Mouse (Mus musculus): Measurements from ENCODE around the gene Spc24.

Spc24 gene

DNA sequence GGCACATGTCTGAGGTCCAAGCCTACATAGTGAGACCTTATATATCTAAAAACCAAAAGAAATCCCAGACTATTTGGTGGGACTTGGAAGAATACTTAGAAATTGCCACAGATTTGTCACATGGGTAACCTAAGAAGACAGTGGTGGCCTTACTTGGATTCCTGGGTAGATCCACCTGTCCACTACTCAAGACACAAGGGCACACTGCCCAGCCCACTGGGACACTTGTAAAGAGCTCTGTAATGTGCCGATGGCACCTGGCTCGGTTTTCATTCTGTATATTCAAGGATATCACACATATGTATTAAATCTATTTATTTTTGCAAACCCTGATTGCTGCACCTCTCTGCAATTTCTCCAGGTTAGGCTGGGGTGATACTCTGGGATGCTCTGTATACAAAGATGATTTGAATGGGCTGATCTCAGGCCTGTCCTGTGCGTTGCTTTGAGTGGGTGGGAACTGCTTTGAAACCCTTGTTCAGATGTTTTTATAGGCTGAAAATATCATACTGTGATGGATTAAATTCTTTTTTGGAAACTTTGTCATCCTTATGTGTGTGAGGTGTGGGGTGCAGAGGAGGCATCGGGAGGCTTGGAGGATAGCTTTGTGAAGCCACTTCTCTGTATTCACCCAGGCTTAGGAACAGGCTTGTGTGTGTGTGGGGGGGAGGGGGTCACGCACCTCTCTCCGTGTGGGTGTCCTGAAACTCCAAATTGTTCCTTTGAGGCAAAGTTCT lies 10.6 kb downstream of the Spc24 start:
- no peak for DNase-seq (ENCODE audit: extremely low spot score, low spot score)

DNA sequence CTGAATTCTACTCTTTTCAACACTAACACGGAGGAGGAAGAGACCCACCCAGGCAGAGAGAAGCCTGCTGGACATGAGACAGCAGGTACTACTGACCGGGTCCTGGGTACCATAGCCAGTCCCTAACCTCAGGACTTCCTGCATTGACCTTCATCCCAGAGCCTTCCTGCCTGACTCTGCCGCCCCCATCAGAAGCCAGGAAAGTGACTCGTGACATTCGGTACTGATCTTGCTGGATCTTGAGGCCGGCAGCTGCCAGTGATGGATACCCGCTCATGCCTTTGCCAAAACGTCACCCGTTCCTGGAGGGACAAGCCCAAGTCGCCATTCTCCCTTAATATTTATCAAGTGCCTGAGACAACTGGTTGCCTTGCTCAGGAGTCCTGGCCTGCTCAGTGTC lies 11.6 kb downstream of the Spc24 start:
- no peak for DNase-seq (ENCODE audit: extremely low spot score, low spot score)

DNA sequence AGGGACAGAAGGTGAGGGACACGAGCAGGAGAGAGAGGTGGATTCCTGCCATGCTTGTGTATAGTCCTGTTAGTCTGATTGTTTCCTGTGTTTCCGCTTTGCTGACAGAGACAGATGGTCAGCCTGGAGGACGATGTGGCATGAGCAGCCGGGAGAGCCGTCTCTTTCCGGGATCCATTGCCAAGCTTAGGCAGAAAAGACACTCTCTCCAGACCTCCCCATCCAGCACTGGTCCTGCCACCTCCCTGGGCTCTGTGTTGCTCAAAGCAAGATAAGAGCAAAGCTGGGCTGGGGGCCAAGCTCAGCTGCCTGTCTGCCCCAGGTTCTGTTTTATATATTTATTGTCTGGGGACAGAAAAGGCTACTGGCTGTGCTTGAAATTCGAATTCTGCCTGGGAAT lies 12.1 kb downstream of the Spc24 start:
- DNase-seq (ENCODE audit: extremely low spot score, low spot score), result no peak

DNA sequence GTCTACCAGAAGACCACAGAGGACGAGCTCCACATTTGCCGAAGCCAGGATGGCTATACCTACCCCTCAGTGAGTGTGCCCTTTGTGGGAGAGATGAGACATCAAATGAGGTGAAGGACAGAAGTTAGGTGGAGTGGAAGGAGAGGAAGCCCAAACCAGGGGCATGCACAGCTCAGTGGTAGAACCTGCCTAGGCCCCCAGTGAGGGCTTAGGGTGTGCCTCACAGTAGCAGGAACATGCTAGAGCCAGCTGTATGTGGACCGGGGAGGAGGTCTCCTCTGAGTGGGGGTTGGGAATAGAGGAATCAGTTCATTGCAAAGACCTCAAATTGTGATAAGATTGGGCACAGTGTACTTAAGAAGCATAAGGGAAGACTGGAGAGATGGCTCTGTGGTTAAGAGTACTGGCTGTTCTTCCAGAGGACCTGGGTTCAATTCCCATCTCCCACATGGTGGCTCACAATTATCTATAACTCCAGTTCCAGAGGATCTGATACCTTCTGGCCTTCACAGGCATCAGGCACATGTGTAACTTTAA lies 12.8 kb downstream of the Spc24 start:
- DNase-seq (ENCODE audit: extremely low spot score, low spot score), result no peak

DNA sequence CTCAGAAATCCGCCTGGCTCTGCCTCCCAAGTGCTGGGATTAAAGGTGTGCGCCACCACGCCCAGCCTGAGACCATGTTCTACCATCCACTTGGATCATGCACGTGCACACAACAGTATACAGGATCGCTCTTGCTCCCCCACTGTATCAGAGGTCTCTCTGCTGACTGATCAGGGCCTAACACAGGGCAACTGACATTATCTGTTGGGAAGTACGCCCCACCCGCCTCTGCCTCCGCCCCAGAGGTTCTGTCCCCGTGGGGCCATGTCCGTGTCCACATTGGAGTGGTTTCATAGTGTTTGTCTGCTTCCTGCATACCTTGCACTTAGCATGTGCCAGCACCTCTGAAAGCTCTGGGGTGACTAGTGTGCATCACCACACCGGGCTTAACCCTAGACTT lies 18.6 kb downstream of the Spc24 start:
- no peak for DNase-seq (ENCODE audit: extremely low spot score, low spot score)

DNA sequence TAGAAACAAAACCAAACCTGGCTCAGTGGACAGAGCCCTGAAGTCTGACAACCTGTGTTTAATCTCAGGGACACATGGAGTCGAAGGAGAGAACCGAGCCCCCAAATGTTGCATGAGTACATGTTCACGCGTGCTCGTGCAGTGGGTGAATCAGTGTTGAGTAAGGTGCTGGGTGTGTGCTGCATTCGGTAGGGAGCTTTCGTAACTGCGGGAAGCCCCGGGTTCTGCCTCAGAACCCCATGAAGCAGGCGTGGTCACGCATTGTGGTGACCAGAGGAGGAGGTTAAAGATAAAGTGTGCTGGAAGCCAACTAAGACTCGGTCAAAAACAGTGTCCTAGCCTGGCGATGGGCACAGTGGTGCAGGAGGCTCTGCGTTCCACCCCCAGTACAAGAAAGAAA lies 19.7 kb downstream of the Spc24 start:
- no peak for DNase-seq (ENCODE audit: extremely low spot score, low spot score)

DNA sequence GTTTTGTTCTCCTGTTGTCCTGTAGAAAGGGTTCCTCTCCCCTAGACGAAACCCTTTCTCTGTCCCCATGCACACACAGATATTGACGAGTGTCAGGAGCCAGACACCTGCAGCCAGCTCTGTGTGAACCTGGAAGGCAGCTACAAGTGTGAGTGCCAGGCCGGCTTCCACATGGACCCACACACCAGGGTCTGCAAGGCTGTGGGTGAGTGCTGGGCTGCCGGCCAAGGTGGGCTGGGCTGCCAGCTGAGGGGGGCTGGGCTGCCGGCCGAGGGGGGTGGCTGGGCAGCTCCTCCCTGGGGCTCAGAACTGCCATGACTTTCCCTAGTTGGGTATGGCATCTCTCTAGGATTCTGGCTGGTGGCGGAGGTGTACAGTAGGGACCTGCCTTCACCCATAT lies 21.3 kb downstream of the Spc24 start:
- no peak for DNase-seq (ENCODE audit: extremely low spot score, low spot score)

DNA sequence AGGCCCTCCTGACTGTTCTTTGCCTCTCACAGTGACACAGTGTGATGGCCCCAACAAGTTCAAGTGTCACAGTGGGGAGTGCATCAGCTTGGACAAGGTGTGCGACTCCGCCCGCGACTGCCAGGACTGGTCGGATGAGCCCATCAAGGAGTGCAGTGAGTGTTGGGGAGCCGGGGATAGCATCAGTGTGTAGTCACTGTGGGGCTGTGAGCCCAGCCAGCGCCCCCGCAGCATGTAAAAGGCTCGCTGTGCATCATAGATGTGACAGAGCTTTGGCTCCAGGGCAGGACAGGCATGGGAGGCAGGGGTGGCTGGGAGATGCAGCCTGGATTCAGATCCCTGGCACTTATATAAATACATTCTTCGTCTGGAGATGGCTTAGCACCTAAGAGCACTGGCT lies 22.9 kb downstream of the Spc24 start:
- DNase-seq (ENCODE audit: extremely low spot score, low spot score), result no peak

DNA sequence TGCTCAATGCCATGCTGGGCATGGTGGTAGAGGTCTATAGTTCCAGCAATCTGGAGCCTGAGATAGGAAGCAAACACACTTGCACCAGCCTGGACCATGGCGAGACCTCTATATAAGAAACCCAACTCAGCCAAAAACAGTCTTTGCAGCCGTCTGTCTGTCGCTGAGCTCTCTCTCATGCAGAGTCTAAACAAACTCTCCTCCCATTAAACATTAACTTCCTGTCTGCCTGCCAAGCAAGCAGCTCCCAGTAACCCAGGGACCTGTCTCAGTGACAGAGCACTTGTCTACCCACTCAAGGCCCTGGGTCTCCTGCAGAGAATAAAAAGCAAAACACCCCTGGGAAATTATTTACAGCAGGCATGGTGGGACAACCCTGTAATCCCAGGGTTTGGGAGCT lies 23.5 kb downstream of the Spc24 start:
- DNase-seq (ENCODE audit: extremely low spot score, low spot score), result no peak

DNA sequence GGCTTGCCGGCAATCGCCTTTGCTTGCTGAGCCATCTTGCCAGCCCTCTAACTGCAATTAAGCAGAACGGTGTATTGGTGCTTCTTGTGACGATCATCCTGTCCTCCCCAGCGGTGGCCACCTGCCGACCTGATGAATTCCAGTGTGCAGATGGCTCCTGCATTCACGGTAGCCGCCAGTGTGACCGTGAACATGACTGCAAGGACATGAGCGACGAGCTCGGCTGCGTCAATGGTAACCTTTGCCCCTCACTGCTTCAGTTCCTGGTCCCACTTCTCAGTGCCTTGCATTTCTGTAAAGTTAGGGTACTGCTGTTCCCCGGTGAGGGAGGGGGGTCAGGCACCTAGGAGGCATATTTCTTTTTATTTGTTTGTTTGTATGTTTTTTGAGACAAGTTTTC lies 25.0 kb downstream of the Spc24 start:
- DNase-seq (ENCODE audit: extremely low spot score, low spot score), result no peak

DNA sequence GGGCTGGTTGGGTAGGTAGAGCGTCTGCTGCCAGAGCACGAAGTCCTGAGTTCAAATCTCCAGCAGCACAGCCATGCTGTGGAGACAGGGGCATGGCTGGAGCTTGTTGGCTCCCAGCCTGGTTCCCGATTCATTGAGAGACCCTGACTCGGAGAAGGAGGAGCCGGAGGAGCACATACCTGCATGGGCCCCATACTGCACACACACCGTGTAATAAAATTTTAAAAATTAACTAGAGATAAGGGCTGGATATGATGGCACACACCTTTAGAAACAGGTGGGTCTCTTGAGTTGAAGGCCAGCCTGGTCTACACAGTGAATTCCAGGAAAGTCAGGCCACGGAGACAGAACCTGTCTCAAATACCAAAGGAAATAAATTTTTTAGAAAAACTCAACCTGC lies 26.1 kb downstream of the Spc24 start:
- no peak for DNase-seq (ENCODE audit: extremely low spot score, low spot score)

DNA sequence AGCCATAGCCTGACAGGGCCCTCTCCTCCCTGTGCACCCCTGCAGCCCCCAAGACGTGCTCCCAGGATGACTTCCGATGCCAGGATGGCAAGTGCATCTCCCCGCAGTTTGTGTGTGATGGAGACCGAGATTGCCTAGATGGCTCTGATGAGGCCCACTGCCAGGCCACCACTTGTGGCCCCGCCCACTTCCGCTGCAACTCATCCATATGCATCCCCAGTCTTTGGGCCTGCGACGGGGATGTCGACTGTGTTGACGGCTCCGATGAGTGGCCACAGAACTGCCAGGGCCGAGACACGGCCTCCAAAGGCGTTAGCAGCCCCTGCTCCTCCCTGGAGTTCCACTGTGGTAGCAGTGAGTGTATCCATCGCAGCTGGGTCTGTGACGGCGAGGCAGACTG lies 26.7 kb downstream of the Spc24 start:
- no peak for DNase-seq (ENCODE audit: extremely low spot score, low spot score)

DNA sequence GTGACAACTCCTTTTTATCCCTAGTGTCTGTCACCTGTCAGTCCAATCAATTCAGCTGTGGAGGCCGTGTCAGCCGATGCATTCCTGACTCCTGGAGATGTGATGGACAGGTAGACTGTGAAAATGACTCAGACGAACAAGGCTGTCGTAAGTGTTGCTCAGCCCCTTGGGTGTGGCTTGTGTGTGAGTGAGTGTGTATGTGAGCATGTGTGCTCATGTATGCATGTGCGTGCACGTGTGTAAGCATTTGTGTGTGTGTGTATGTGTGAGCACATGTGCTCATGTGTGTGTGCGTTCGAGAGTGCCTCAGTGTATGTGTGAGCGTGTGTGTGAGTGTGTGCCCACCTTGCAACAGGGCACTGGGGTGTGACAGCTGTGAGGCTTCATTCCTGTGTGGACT lies 27.8 kb downstream of the Spc24 start:
- DNase-seq (ENCODE audit: extremely low spot score, low spot score), result no peak

DNA sequence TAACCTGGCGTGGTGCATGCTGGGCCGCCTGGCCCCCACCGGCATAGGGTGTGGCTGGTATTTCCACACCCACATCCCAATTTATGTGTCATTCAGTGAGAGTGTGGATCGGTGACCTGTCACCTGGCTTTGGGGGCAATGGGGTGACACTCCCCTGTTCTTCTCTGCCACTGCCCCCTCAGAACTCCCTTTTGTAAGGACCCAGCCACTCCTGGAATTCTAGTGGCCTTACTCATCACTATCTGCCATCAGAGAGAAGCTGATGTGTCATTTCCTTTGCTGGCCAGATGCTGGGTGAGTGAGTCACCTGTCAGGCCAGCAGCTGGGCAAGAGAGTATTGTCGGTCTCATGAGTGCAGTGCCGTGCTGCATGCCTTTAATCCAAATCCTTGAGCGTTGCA lies 30.8 kb downstream of the Spc24 start:
- no peak for DNase-seq (ENCODE audit: extremely low spot score, low spot score)

DNA sequence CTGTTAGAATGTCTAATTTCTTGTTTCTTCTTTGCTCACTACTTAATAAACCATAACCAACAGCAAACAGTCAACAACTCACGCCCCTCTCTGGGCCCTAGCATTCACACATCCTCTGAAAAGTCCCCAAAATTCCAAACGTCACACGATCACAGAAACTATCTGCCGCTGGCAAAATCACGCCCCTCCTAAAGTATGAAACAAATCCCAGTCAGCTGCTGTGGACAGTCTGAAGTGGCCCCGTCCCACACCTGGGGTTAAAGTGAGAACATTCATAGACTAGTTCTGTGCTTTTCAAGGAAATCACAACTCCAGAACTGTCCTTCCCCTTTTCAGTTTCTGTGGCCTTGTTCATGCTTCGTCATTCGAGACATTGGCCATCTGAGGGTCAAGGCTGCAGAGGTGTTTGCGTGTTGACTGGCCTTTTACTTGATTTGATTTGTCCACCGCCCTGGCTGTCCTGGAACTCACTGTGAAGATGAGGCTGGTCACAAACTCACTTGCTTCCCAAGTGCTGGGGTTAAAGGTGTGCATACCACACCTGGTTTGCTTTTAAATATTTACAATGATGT lies 31.8 kb downstream of the Spc24 start:
- DNase-seq (ENCODE audit: extremely low spot score, low spot score), result no peak

DNA sequence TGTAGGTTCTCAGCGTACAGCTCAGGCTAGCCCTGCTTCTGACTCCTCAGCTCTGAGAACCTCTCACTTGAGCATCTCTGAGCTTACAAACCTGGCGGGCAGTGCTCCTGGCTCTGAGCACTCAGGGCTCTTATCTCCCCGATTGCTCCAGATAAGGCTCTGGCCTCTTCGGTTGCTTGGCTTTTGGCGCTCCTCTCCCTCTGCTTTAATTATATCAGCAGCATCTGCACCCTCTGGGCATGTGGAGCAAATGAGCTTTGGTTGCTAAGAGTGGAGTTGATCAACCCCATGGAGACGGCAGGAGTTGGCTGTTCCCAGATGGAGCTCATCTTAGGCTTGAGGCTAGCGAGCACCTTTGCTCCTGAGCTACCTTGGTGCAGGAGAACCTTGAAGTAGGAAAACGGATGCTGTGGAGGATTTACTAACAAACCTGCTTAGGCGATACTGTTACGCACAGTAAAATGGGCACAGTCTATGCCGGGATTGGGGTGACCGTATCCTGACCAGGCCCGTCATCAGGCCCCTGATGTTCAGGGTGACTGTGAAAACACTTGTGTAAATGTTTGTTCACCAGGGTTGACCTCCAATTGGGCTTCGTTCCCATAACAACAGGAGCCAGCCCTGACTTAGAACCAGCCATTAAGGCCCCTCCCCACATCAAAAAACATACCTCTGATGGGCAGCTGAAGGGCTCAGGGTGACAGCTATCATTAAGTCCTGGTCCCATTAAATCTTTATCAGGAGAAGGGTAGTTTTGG lies 33.7 kb downstream of the Spc24 start:
- DNase-seq (ENCODE audit: extremely low spot score, low spot score), result no peak

DNA sequence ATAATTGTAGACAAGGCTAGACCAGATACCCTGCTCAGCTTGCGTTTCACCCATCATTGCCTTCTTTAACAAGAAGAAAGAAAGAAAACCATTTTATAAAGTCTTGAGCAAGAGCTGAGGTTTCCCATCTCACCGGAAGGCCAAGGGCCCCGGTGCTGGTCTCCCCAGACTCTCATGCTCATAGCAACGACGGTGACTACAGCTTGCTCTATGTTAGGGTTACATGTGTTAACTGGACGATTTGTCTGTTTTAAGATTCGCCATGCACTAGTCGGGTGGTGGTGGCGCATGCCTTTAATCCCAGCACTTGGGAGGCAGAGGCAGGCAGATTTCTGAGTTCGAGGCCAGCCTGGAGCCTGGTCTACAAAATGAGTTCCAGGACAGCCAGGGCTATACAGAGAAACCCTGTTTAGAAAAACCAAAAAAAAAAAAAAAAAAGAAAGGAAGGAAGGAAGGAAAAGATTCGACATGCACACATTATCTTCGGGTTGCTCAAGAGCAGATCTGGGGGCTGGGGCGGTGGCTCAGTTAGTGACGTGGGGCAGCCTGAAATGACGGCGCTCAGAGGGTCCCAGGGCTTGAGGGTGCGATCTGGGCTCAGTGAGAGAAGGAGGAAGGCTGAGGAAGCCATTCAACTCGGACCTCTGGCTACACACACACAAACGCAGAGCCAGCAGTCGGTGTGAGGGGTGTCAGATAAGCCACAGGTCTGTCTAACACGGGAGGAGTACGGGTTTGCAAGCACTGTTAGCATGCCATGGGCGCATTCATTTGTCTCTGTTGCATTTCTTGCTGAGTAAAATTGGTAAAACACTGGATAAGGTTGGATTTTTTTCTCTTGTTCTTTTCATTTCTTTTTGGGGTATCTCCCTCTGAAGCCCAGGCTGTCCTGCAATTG lies 34.6 kb downstream of the Spc24 start:
- DNase-seq (ENCODE audit: extremely low spot score, low spot score), result no peak

DNA sequence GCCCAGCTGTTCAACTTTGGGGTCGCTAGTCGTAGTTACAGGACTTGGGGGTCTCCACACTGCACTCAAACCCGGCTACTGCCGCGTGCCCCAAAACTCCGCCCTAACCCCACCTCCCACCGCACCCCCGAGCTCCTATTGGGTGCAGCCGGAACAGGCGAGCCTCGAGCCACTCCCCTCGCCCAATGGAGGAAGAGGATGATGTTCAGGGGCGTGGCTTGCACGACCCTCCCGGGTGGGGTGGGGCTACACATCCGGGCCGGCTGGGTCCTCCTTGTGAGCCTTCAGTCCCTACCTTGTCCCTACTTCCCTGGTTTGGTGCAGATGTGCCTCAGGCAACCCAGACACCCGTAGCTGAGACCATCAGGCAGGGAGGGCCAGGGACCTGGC lies 36.0 kb downstream of the Spc24 start:
- peak; percentile 93 for DNase-seq (ENCODE audit: extremely low spot score, low spot score)

DNA sequence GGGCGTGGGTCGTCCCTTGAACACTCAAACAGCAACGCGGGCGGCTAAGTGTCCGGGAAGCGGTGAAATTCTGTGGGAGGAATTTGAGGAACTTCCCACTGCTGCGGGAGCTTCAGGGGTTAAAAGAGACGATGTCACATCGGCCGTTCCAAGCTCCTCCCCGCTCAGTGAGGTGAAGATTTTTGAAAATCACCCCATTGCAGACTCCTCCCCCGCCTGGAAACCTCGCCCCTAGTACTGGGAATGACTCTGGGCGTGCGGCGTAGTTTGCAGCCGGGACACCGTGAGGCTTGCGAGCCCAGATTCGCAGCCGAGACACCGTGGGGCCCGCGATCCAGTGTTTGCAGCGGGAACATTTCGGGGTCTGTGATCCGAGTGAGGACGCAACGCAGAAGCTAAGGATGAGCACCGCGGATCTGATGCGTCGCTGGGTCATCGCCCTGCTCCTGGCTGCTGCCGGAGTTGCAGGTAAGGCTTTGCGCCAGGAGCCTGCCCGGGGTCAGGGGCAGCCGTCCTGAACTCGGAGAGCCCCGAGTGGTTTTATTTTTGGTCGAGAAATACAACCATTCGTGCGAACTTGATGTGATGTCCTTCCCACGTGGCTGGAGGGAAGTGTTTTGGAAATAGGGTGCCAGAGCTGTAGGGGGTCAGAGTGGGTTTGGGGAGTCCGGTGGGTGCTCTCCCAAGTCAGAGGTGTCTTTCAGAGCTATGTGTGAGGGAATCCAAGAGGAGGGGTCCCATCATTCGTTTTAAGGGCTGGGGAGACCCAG lies 36.5 kb downstream of the Spc24 start, which contains the start of gene Ldlr:
TSS of gene Ldlr (plus strand) at position 107 of the 770 bp plus-strand sequence.
- DNase-seq (ENCODE audit: extremely low spot score, low spot score), result peak; percentile 88

DNA sequence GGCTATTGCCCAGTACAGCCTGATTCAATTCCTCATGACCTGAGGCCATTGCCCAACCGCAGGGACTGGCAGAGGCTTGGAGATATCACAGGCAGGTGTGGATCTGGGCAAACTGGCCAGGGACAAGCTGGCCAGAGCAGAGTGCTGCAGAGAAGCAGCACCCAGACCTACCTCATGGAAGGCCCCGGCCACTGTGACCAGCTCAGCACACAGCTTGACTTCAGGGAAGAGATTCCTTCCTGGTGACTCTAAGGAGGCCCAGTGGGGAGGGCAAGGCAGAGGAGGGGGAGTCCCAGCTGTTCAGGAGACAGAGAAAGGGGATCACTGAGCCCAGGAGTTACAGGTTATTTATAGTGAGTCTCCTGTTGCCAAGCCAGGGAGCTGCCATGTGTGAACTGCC lies 39.1 kb downstream of the Spc24 start:
- no peak for DNase-seq (ENCODE audit: extremely low spot score, low spot score)

DNA sequence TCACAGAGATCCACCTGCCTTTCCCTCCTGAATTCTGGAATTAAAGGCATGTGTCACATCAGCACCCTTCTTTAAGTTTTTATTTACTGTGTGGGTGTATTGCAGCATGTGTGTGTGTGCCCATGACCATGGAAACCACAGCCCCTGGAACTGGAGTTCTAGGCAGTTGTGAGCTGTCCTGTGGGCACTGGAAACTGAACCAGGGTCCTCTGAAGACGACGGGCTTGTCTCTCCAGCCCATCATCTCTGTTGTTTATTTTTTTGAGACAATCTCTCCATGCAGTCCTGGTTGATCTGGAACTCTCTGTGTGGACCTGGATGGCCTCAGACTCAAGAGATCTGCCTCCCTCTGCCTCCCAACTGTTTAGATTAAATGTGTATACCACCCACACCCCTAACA lies 43.1 kb downstream of the Spc24 start:
- DNase-seq (ENCODE audit: extremely low spot score, low spot score), result no peak

All from neural tube, embryonic 10.5 days (tissue).